Mouse (Mus musculus): ENCODE results near the gene Thyn1. TPM values are rescaled to one million over a fixed set of nuclear protein-coding genes. Genes with fewer than 3 reads are reported as not detected.
A peak's percentile ranks its signal among the peaks of the same experiment; 100 is the strongest.

The Thyn1 gene
- 148 and 154 TPM in 2 replicates for polyA plus RNA-seq (2015; fragmentation: Nextera tagmentation; extraction: Ambion mirVana)

DNA sequence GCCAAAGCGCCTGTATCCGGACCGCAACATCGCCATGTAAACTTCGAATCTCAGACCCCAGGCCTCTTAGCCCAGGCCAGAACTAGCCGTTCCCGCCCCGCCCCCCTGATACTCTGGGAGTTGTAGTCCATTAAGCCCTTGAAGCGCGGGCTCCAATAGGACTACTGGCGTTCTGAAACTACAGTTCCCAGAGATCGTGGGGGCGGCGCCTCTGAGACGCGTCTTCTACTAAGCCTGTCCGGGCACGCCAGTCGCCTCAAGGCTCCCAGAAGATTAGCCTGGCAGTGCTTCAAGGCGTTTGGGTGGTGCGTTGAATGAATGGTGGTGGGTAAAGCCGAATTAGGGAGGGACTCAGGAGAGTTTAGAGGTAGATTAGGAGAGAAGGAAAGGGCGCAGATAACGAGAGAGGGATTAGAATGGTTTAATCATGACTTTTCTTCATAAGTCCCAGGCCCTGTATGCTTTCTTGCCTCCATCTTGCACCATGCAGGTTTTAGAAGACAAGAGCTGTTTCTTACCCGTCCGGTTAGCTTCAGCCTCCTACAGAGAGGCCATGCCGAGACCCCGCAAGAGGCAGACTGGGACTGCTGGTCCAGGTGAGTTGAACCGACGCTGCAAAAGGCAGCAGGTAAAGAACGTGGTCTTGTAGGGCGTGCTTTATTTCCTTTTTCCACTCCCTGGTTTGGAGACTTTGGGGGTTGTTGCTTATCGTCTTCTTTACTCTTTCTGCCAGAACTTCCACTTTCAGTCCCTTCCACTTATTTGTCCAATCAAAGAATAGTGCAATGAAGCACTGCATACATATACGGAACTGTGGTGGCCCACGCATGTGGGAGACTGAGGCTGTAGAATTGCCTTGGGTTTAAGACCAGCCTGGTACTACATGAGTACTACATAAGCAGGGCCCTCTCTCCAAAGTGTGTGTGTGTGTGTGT lies at the start of gene Thyn1, which contains the start of gene Acad8:
Gene Thyn1 (plus strand): TSS at position 250 of the 935 bp plus-strand sequence.
Gene Acad8 (minus strand): TSS at position 106 of the 935 bp plus-strand sequence.
- peaks cover 10% of the 10 kb centered on the region; the same call in 1 of the 2 replicates for H3K36me3 ChIP-seq
- peak within 1 kb of the TSS; percentile 77 for H3K4me3 ChIP-seq (replicated peaks)
- ATAC-seq = peak; percentile 99
- H3K9me3 ChIP-seq = no peaks in the 10 kb centered on the region
- peaks cover 7% of the 10 kb centered on the region; the same call in 1 of the 2 replicates for H3K4me1 ChIP-seq (replicated peaks)
- H3K27me3 ChIP-seq (replicated peaks) = no peaks in the 10 kb centered on the region
- peak within 1 kb of the TSS; percentile 85 for H3K9ac ChIP-seq
- H3K27ac ChIP-seq = peak within 1 kb of the TSS; percentile 76
- H3K4me2 ChIP-seq (replicated peaks) = peak within 1 kb of the TSS; percentile 68
- under 1% methylated on average over 35 of the region's 35 CpGs for WGBS

DNA sequence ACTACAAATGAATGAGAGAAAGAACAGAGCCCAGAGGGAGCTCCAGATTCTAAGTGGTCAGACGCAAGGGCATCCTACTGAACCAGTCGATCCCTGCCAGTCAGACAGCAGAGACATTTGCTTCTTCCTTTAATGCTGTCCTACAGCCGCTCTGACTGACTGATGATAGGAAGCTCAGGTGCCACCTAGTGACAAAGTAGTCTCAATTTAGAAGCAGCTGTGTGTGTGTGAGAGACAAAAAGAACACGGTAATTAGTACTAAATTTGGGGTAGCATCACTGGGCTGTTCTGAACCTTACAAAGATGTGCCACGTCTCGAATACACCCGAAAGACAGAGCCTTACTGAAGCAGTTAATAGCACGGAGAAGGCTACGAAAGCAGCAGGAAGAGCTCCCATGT lies 21.8 kb upstream of the Thyn1 start:
- Histone ChIP-seq H3K4me2 (replicated peaks) (no peak overlapping the region), H3K9ac (no peak overlapping the region), H3K4me1 (replicated peaks) (no peaks in the 10 kb centered on the region), H3K27ac (no peak overlapping the region), H3K36me3 (peaks cover 21% of the 10 kb centered on the region), H3K9me3 (no peaks in the 10 kb centered on the region), H3K27me3 (replicated peaks) (no peaks in the 10 kb centered on the region), H3K4me3 (replicated peaks) (no peak overlapping the region)
- 87% methylated on average over 9 of the region's 9 CpGs for whole genome bisulfite sequencing
- no peak for ATAC-seq

DNA sequence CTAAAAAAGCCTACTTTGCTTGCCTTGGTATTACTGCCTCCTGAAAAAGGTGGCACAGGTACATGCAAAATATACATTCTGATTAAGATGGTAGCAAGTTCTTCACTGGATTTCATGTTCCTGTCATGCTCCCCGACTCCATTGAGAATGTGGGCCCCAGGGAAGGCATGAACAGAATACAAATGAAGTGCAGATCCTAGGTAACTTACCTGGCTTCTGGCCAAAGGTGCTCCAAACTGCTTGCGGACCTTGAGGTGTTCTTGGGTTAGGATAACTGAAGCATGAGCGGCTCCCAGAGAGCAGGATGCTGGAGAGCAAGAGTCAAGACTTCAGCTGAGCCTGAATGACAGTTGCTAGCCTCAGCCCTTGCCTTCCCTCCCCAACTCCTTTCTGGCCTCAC lies 20.7 kb upstream of the Thyn1 start:
- Histone ChIP-seq H3K27me3 (replicated peaks) (no peaks in the 10 kb centered on the region), H3K9ac (no peak overlapping the region), H3K4me2 (replicated peaks) (no peak overlapping the region), H3K36me3 (peaks cover 21% of the 10 kb centered on the region), H3K4me1 (replicated peaks) (no peaks in the 10 kb centered on the region), H3K27ac (no peak overlapping the region), H3K4me3 (replicated peaks) (no peak overlapping the region), H3K9me3 (no peaks in the 10 kb centered on the region)
- no peak for ATAC-seq
- 93% methylated on average over 3 of the region's 3 CpGs for WGBS

DNA sequence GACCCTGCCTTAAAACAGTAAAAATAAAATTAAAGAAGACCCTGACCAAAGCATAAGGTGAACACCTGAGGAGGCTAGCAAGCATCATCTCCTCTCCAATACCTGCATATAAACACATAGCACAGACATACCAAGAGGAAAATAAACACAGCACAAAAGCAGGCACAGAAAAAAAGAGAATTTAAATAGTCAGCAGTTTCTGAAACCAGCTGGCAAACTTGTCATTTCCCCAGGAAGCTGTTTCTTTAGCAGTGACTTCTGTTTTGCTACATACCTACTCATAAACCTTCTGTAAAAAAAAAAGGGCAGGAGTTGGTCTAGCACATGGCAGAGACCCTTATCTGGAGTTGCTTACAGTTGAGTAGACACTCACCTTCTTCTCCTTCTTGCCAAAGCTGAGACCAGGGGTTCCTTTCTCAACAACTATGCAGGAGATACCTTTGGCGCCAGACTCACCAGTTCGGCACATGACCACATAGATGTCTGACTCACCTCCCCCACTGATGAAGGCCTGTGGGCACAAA lies 14.4 kb upstream of the Thyn1 start:
- Histone ChIP-seq H3K9me3 (no peaks in the 10 kb centered on the region), H3K9ac (no peak overlapping the region), H3K4me1 (replicated peaks) (no peaks in the 10 kb centered on the region), H3K36me3 (0 out of 2 replicates have a peak, but pooled peaks cover 13% of the 10 kb centered on the region), H3K4me3 (replicated peaks) (no peak overlapping the region), H3K27ac (no peak overlapping the region), H3K27me3 (replicated peaks) (no peaks in the 10 kb centered on the region), H3K4me2 (replicated peaks) (no peak overlapping the region)
- no peak for ATAC-seq
- 92% methylated on average over 2 of the region's 2 CpGs for WGBS

DNA sequence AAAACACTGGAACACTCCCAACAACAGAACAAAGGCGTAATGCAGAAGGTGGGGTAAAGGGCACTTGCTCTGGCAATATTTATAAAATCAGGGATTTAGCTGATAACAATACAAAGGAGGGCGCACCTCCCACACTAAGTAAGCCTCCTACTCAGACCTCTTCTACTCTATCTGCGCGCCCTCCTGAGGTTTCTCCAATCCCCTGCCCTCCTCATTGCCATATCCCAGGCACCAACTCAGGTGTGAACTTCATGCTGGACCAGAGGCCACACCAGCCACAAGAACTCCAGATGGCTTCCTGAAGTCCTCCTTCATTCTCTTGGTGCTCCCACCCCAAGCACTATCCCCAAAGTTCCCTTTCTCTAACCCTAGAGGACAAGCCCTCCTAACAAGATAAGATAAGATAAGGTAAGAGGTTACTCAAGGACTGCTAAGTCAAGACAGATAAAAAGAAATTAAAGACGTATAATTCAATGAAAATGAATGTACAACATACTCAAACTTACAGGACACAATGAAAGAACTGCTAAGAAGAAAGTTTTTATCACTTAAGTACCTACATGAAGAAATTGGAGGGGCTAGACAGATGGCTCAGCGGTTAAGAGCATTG lies 13.7 kb upstream of the Thyn1 start:
- Histone ChIP-seq H3K27me3 (replicated peaks) (no peaks in the 10 kb centered on the region), H3K4me2 (replicated peaks) (no peak overlapping the region), H3K9me3 (no peaks in the 10 kb centered on the region), H3K9ac (no peak overlapping the region), H3K27ac (no peak overlapping the region), H3K4me1 (replicated peaks) (no peaks in the 10 kb centered on the region), H3K4me3 (replicated peaks) (no peak overlapping the region), H3K36me3 (0 out of 2 replicates have a peak, but pooled peaks cover 10% of the 10 kb centered on the region)
- no peak for ATAC-seq
- 88% methylated on average over 6 of the region's 6 CpGs for WGBS

DNA sequence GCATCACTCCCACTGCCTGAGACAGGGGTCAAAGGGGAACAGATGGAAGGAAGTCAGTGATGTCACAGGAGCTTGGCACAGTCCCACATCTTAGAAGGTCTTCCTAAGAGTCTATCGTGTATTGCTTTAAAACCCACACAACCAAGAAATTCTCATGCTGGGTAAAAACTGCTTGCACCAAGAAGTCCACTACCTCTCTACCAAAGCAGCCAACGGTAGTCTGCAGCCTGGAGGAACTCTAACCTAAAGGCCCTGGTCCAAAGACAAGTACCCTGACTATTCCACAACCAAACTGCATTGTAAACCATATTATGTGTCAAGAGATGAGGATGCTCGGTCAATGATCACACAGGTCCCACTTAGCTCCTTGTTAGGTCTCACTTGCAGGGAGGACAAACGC lies 9.3 kb upstream of the Thyn1 start:
- no peaks in the 10 kb centered on the region for H3K4me1 ChIP-seq (replicated peaks)
- no peak overlapping the region for H3K9ac ChIP-seq
- WGBS = 94% methylated on average over 4 of the region's 4 CpGs
- no peaks in the 10 kb centered on the region for H3K9me3 ChIP-seq
- H3K27ac ChIP-seq = no peak overlapping the region
- no peak for ATAC-seq
- H3K4me3 ChIP-seq (replicated peaks) = no peak overlapping the region
- H3K36me3 ChIP-seq = peaks cover 8% of the 10 kb centered on the region; the same call in 1 of the 2 replicates
- H3K4me2 ChIP-seq (replicated peaks) = no peak overlapping the region
- H3K27me3 ChIP-seq (replicated peaks) = no peaks in the 10 kb centered on the region

DNA sequence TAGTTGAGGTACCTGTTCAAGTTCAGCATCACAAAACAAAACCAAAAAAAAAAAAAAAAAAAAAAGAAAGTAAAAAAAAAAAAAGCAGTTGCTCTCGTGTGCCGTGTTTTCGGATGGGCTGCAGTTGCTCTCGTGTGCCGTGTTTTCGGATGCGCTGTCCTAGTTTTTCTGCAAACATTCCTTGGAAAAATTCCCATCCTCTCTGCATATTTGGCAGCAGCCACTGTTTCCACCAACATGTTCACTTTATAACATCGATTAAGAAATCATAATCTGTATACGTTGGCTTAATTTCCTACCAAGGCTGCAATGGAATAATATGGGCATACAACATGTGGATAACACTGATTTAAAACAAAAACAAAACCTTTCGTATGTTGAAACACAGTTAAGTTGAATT lies 6.4 kb upstream of the Thyn1 start:
- Histone ChIP-seq H3K27me3 (replicated peaks) (no peaks in the 10 kb centered on the region), H3K36me3 (peaks cover 8% of the 10 kb centered on the region; the same call in 1 of the 2 replicates), H3K9me3 (no peaks in the 10 kb centered on the region), H3K9ac (no peak overlapping the region), H3K4me3 (replicated peaks) (no peak overlapping the region), H3K4me2 (replicated peaks) (no peak overlapping the region), H3K4me1 (replicated peaks) (no peaks in the 10 kb centered on the region), H3K27ac (no peak overlapping the region)
- ATAC-seq = no peak
- 88% methylated on average over 10 of the region's 10 CpGs for WGBS

DNA sequence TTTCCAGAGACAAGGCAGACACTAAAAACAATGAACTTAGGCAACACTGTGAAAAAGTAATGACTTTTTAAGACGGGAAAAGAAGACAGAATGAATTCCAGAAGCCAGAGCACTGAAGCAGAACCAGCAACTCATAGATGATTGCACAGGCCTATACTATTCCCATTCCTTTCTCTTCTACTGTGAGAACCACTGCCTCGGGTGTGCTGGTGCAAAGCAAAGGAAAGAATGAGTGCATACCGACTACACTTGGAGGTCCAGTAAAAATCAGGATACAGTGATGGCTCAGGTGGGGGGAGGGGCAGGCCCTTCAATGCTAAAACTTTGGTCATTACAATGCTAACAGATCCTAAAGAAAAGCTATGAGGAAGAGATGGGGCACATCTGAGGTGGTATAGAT lies 5.6 kb upstream of the Thyn1 start:
- peaks cover 8% of the 10 kb centered on the region; the same call in 1 of the 2 replicates for H3K36me3 ChIP-seq
- WGBS = 78% methylated on average over 3 of the region's 3 CpGs
- H3K4me1 ChIP-seq (replicated peaks) = no peaks in the 10 kb centered on the region
- no peak for ATAC-seq
- no peak overlapping the region for H3K4me2 ChIP-seq (replicated peaks)
- H3K9ac ChIP-seq = no peak overlapping the region
- no peaks in the 10 kb centered on the region for H3K27me3 ChIP-seq (replicated peaks)
- no peak overlapping the region for H3K4me3 ChIP-seq (replicated peaks)
- H3K9me3 ChIP-seq = no peaks in the 10 kb centered on the region
- H3K27ac ChIP-seq = no peak overlapping the region

DNA sequence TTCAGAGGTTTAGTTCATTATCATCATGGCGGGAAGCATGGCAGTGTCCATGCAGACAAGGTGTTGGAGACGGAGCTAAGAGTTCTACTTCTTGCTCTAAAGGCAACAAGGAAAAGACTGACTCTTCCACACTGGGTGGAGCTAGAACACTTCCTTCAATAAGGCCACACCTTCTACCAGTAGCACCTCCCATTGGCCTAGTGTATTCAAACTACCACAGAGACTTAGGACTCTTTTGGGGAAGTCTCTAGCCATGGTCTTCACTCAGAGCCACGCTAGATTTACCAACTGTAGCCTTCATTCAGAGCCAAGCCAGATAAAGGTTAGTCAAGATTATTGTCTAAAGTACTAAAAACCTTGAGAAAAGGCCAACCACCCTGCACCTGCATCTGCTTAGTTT lies 2.4 kb upstream of the Thyn1 start:
- Histone ChIP-seq H3K4me2 (replicated peaks) (no peak overlapping the region), H3K9ac (no peak overlapping the region), H3K4me3 (replicated peaks) (no peak overlapping the region), H3K4me1 (replicated peaks) (peaks cover 7% of the 10 kb centered on the region; the same call in 1 of the 2 replicates), H3K27me3 (replicated peaks) (no peaks in the 10 kb centered on the region), H3K9me3 (no peaks in the 10 kb centered on the region), H3K36me3 (no peaks in the 10 kb centered on the region), H3K27ac (no peak overlapping the region)
- WGBS = 92% methylated on average over 3 of the region's 3 CpGs
- ATAC-seq = no peak

DNA sequence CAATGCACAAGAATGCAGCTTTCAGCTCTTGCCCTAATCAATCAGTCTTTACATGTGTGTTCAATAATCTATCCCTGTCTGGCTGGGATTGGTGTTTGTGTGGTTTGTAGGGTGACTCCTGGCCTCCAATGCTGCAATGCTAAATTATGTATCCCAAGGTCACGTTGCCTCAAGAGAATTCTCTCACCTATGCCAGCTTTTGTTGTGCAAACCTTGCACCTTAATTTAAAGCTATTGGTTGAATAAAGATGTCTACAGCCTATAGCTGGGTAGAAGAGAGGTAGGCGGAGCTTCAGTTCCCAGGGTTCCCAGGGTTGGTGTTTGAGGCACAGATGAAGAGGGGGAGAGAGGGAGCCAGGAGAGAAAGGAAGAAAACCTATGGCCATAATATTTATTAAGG lies 2.0 kb upstream of the Thyn1 start:
- peaks cover 7% of the 10 kb centered on the region; the same call in 1 of the 2 replicates for H3K4me1 ChIP-seq (replicated peaks)
- no peak overlapping the region for H3K9ac ChIP-seq
- no peak overlapping the region for H3K4me2 ChIP-seq (replicated peaks)
- no peak for ATAC-seq
- H3K27ac ChIP-seq = no peak overlapping the region
- H3K4me3 ChIP-seq (replicated peaks) = no peak overlapping the region
- H3K9me3 ChIP-seq = no peaks in the 10 kb centered on the region
- 95% methylated on average over 2 of the region's 2 CpGs for WGBS
- no peaks in the 10 kb centered on the region for H3K36me3 ChIP-seq
- H3K27me3 ChIP-seq (replicated peaks) = no peaks in the 10 kb centered on the region

DNA sequence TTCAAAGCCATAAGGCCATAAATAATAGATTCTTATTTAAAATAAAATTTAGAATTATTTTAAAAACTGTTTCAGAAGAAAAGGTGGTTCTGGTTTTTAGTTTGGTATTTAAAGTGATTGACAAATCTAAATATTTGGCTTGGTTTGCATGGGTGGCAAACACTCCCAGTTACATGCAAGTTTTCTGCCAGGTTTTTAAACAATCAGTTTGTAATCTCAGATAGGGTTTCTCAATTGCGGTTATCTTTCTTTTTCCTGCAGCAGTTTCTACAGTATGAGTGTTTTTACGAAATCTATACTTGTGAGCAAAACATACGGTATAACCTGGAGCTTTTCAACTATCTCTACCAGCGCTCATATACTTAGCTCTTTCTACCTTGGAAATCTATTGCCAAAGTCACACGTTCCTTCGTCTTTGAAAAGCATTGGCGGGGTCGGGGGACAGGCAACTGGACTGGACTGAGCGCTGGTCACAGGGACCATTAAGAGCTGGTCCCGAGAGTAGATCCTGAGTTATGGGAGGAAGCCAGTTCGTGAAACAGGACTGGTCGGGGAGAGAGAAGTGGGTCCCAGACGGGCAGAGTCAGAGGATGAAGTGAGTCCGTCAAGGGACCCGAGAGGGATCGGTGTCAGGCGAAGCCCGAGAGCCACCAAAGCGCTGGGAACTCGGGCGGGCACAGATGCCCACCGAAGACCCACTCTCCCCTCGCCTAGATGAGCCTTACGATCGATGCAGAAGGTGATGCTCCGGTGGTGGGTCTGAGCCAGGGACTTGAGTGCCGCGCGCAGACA lies 645 bp upstream of the Thyn1 start:
- peak overlapping the region; percentile 68 for H3K4me2 ChIP-seq (replicated peaks)
- H3K9me3 ChIP-seq = no peaks in the 10 kb centered on the region
- ATAC-seq = peak; percentile 69
- peak overlapping the region; percentile 85 for H3K9ac ChIP-seq
- H3K27me3 ChIP-seq (replicated peaks) = no peaks in the 10 kb centered on the region
- H3K4me3 ChIP-seq (replicated peaks) = peak overlapping the region; percentile 77
- H3K36me3 ChIP-seq = peaks cover 3% of the 10 kb centered on the region; the same call in 1 of the 2 replicates
- peaks cover 7% of the 10 kb centered on the region; the same call in 1 of the 2 replicates for H3K4me1 ChIP-seq (replicated peaks)
- 2% methylated on average over 29 of the region's 29 CpGs for WGBS
- peak overlapping the region; percentile 76 for H3K27ac ChIP-seq

All from intestine, embryonic 15.5 days (tissue).